Mouse (Mus musculus) heart, postnatal 0 days (tissue): ENCODE results near the gene Mapk1. TPM values are rescaled to one million over a fixed set of nuclear protein-coding genes. Genes with fewer than 3 reads are reported as not detected.
A peak's percentile ranks its signal among the peaks of the same experiment; 100 is the strongest.

Experiments
- ATAC-seq: fragments of 200-750 bp; cut with Nextera tagmentation; 2 replicates; pipeline ENCODE4 v1.8.0; 2017; ENCODE audit warnings: low read depth, moderate number of reproducible peaks, moderate library complexity; ENCODE audit not compliant: insufficient read depth
- DNase-seq: peaks from one replicate; pipeline ENCODE4 v3.0.0-alpha.2; 2016; ENCODE audit warnings: low spot score
- H3K27ac ChIP-seq: fragments of 300-500 bp; sonication (generic); 2 replicates; pipeline ENCODE4 v1.5.1; 2014; ENCODE audit warnings: low read depth, mild to moderate bottlenecking
- H3K27me3 ChIP-seq: fragments of 300-500 bp; sonication (generic); 2 replicates; pipeline ENCODE4 v1.6.1; 2014; ENCODE audit warnings: low read length, mixed read lengths; ENCODE audit not compliant: control insufficient read depth, insufficient read depth
- H3K36me3 ChIP-seq: fragments of 300-500 bp; sonication (generic); replicated peaks from 2 replicates; pipeline ENCODE4 v1.6.1; 2014; ENCODE audit warnings: low read length, mixed read lengths; ENCODE audit not compliant: control insufficient read depth, insufficient read depth
- H3K4me1 ChIP-seq: fragments of 300-500 bp; sonication (generic); 2 replicates; pipeline ENCODE4 v1.6.1; 2014; ENCODE audit warnings: antibody characterized with exemption; ENCODE audit not compliant: control insufficient read depth, insufficient read depth
- H3K4me2 ChIP-seq: fragments of 300-500 bp; sonication (generic); 2 replicates; pipeline ENCODE4 v1.6.1; 2014; ENCODE audit warnings: low read depth, mild to moderate bottlenecking, low read length, moderate library complexity
- H3K4me3 ChIP-seq: fragments of 300-500 bp; sonication (generic); 2 replicates; pipeline ENCODE4 v1.5.1; 2014; ENCODE audit warnings: low read depth, low read length
- H3K9ac ChIP-seq: fragments of 300-500 bp; sonication (generic); replicated peaks from 2 replicates; pipeline ENCODE4 v1.6.1; 2014; ENCODE audit warnings: low read depth, low read length, mixed read lengths
- H3K9me3 ChIP-seq: fragments of 300-500 bp; sonication (generic); replicated peaks from 2 replicates; pipeline ENCODE4 v1.6.1; 2016; ENCODE audit warnings: low read length; ENCODE audit not compliant: control insufficient read depth
- CTCF ChIP-seq: IDR thresholded peaks from 2 replicates; pipeline ENCODE4 v1.5.1; 2016; ENCODE audit warnings: antibody characterized with exemption, control low read depth, low read depth
- EP300 ChIP-seq: IDR thresholded peaks from 2 replicates; pipeline ENCODE4 v1.6.1; 2016; ENCODE audit warnings: antibody characterized with exemption, low read depth
- WGBS: fragments of 180-500 bp; shearing (Covaris S2); extraction: QIAGEN DNeasy Blood & Tissue Kit; methylation state at CpG from one replicate; pipeline ENCODE4 v1.1.7; 2014; 5-methylcytosine and 5-hydroxymethylcytosine counted together
- polyA plus RNA-seq: library from polyadenylated mRNA; unstranded; fragments of >200 nt; fragmentation: Nextera tagmentation; extraction: Ambion mirVana; gene quantifications from 2 replicates; pipeline ENCODE4 v1.2.1, GENCODE M21; 2015
- total RNA-seq: library from RNA; depleted of rRNA; stranded (reverse); fragments of >200 nt; gene quantifications from 2 replicates; pipeline ENCODE4 v1.2.3, GENCODE M21; 2014; ENCODE audit warnings: low replicate concordance; rRNA removed

The Mapk1 gene
- total and polyA plus RNA-seq, 2 experiments from 2014 or later = 97.0 to 184 TPM

GRCm38 (mm10) chr16:17085636-17086035 is 102.5 kb downstream of the Mapk1 start:
- H3K9ac ChIP-seq = no peak overlapping the region
- H3K9me3 ChIP-seq = no peaks in the 10 kb centered on the region
- TF ChIP-seq CTCF = no peak
- no peak for TF ChIP-seq EP300
- H3K27ac ChIP-seq = no peak overlapping the region
- no peaks in the 10 kb centered on the region for H3K27me3 ChIP-seq
- H3K4me2 ChIP-seq = no peak overlapping the region
- DNase-seq = peak; percentile 12
- no peak overlapping the region for H3K4me3 ChIP-seq
- ATAC-seq = peak; percentile 18; the same call in 1 of the 2 replicates
- H3K4me1 ChIP-seq = 0 out of 2 replicates have a peak, but pooled peaks cover 6% of the 10 kb centered on the region
- peaks cover 68% of the 10 kb centered on the region for H3K36me3 ChIP-seq
- 60% methylated on average over 4 of the region's 4 CpGs for WGBS

- no peak for DNase-seq
- Histone ChIP-seq H3K4me2 (no peak overlapping the region), H3K4me3 (no peak overlapping the region), H3K36me3 (peaks cover 74% of the 10 kb centered on the region), H3K9ac (no peak overlapping the region), H3K27ac (no peak overlapping the region), H3K4me1 (0 out of 2 replicates have a peak, but pooled peaks cover 6% of the 10 kb centered on the region), H3K9me3 (no peaks in the 10 kb centered on the region), H3K27me3 (no peaks in the 10 kb centered on the region)
- TF ChIP-seq EP300 (no peak), CTCF (no peak)
- ATAC-seq = no peak
- WGBS = 70% methylated on average over 3 of the region's 3 CpGs
Observed at GRCm38 (mm10) chr16:17086241-17086640, 103.1 kb downstream of the Mapk1 start.

- ATAC-seq = no peak
- H3K4me1 ChIP-seq = 0 out of 2 replicates have a peak, but pooled peaks cover 6% of the 10 kb centered on the region
- H3K9ac ChIP-seq = no peak overlapping the region
- H3K27ac ChIP-seq = no peak overlapping the region
- H3K4me2 ChIP-seq = no peak overlapping the region
- DNase-seq = no peak
- no peak overlapping the region for H3K4me3 ChIP-seq
- TF ChIP-seq CTCF (no peak), EP300 (no peak)
- WGBS = 68% methylated on average over 13 of the region's 13 CpGs
- H3K27me3 ChIP-seq = no peaks in the 10 kb centered on the region
- peaks cover 79% of the 10 kb centered on the region for H3K36me3 ChIP-seq
- H3K9me3 ChIP-seq = no peaks in the 10 kb centered on the region
Observed at GRCm38 (mm10) chr16:17086669-17087193, 103.5 kb downstream of the Mapk1 start.

- peaks cover 87% of the 10 kb centered on the region for H3K36me3 ChIP-seq
- H3K9me3 ChIP-seq = no peaks in the 10 kb centered on the region
- WGBS = 61% methylated on average over 3 of the region's 3 CpGs
- ATAC-seq = no peak
- no peak for DNase-seq
- TF ChIP-seq CTCF (peak; percentile 10; the same call in 1 of the 2 replicates), EP300 (no peak)
- 0 out of 2 replicates have a peak, but pooled peaks cover 6% of the 10 kb centered on the region for H3K4me1 ChIP-seq
- no peak overlapping the region for H3K4me3 ChIP-seq
- H3K4me2 ChIP-seq = no peak overlapping the region
- H3K27me3 ChIP-seq = no peaks in the 10 kb centered on the region
- H3K27ac ChIP-seq = no peak overlapping the region
- no peak overlapping the region for H3K9ac ChIP-seq
Observed at GRCm38 (mm10) chr16:17088346-17088745, 105.2 kb downstream of the Mapk1 start.

- Histone ChIP-seq H3K27ac (no peak overlapping the region), H3K27me3 (no peaks in the 10 kb centered on the region), H3K4me2 (no peak overlapping the region), H3K9ac (no peak overlapping the region), H3K4me1 (no peaks in the 10 kb centered on the region), H3K9me3 (no peaks in the 10 kb centered on the region), H3K4me3 (no peak overlapping the region), H3K36me3 (peaks cover 79% of the 10 kb centered on the region)
- no peak for DNase-seq
- ATAC-seq = no peak
- no peak for TF ChIP-seq EP300
- no peak for TF ChIP-seq CTCF
- 80% methylated on average over 3 of the region's 3 CpGs for WGBS
Observed at GRCm38 (mm10) chr16:17096938-17097337, 113.8 kb downstream of the Mapk1 start.

Other genes with a start within 250 kb of the Mapk1 start
- gene Spag6l, start 153.9 kb upstream of the Mapk1 start, total RNA-seq = 0.77 TPM in 1 of 2 replicates, not detected in the other
- 0.11 and 0.34 TPM in 2 replicates for gene Spag6l, start 153.9 kb upstream of the Mapk1 start, polyA plus RNA-seq
- not detected in 2 replicates for gene Igll1, start 119.4 kb upstream of the Mapk1 start, total RNA-seq
- 0.14 TPM in 1 of 2 replicates, not detected in the other for gene Igll1, start 119.4 kb upstream of the Mapk1 start, polyA plus RNA-seq
- gene Top3b, start 112.6 kb upstream of the Mapk1 start, total RNA-seq = 63.8 and 68.9 TPM in 2 replicates
- 31.1 and 34.0 TPM in 2 replicates for gene Top3b, start 112.6 kb upstream of the Mapk1 start, polyA plus RNA-seq
- gene Vpreb1, start 112.5 kb upstream of the Mapk1 start, total RNA-seq = not detected in 2 replicates
- 0.44 and 1.0 TPM in 2 replicates for gene Vpreb1, start 112.5 kb upstream of the Mapk1 start, polyA plus RNA-seq
- 26.6 and 40.4 TPM in 2 replicates for gene Ppm1f, start 86.9 kb upstream of the Mapk1 start, total RNA-seq
- gene Ppm1f, start 86.9 kb upstream of the Mapk1 start, polyA plus RNA-seq = 14.7 and 16.4 TPM in 2 replicates
- gene Ypel1, start 86.3 kb downstream of the Mapk1 start, total RNA-seq = 2.5 and 3.5 TPM in 2 replicates
- gene Ypel1, start 86.3 kb downstream of the Mapk1 start, polyA plus RNA-seq = 7.5 and 8.5 TPM in 2 replicates
- gene Ppil2, start 127.9 kb downstream of the Mapk1 start, total RNA-seq = 59.9 and 69.0 TPM in 2 replicates
- 63.8 and 65.0 TPM in 2 replicates for gene Ppil2, start 127.9 kb downstream of the Mapk1 start, polyA plus RNA-seq
- gene 2610318N02Rik, start 141.8 kb downstream of the Mapk1 start, total RNA-seq = 2.7 and 6.0 TPM in 2 replicates
- gene 2610318N02Rik, start 141.8 kb downstream of the Mapk1 start, polyA plus RNA-seq = 3.8 and 5.1 TPM in 2 replicates
- 18.4 and 22.9 TPM in 2 replicates for gene Sdf2l1, start 149.0 kb downstream of the Mapk1 start, total RNA-seq
- gene Sdf2l1, start 149.0 kb downstream of the Mapk1 start, polyA plus RNA-seq = 12.4 and 20.5 TPM in 2 replicates
- gene Ydjc, start 161.2 kb downstream of the Mapk1 start, total RNA-seq = 1.1 and 7.8 TPM in 2 replicates
- gene Ydjc, start 161.2 kb downstream of the Mapk1 start, polyA plus RNA-seq = 2.4 and 2.5 TPM in 2 replicates
- gene Ccdc116, start 163.8 kb downstream of the Mapk1 start, total RNA-seq = 0.62 TPM in 1 of 2 replicates, not detected in the other
- 0.05 and 0.08 TPM in 2 replicates for gene Ccdc116, start 163.8 kb downstream of the Mapk1 start, polyA plus RNA-seq
- gene Ube2l3, start 219.3 kb downstream of the Mapk1 start, total RNA-seq = 62.5 and 79.2 TPM in 2 replicates
- gene Ube2l3, start 219.3 kb downstream of the Mapk1 start, polyA plus RNA-seq = 254 and 255 TPM in 2 replicates
- gene Rimbp3, start 225.2 kb downstream of the Mapk1 start, total RNA-seq = 0.15 and 0.61 TPM in 2 replicates
- gene Rimbp3, start 225.2 kb downstream of the Mapk1 start, polyA plus RNA-seq = 0.11 and 0.14 TPM in 2 replicates